Mouse (Mus musculus) layer of hippocampus, adult 2 months (tissue): ENCODE results near the gene Bbs12. TPM values are rescaled to one million over a fixed set of nuclear protein-coding genes. Genes with fewer than 3 reads are reported as not detected.

Source experiments
- DNase-seq, 2 experiments: peaks; one replicate each; pipeline ENCODE4 v3.0.0; 2022; ENCODE audit warnings: low spot score in 2 of 2
- H3K27ac ChIP-seq: fragments of 200-600 bp; 2 replicates; pipeline ENCODE4 v1.8.1; 2022
- H3K4me3 ChIP-seq: fragments of 200-600 bp; 2 replicates; pipeline ENCODE4 v1.8.1; 2022; ENCODE audit warnings: mild to moderate bottlenecking
- CTCF ChIP-seq: fragments of 200-600 bp; conservative IDR thresholded peaks from 2 replicates; pipeline ENCODE4 v1.8.1; 2022; ENCODE audit warnings: antibody characterized with exemption, mild to moderate bottlenecking, moderate library complexity
- total RNA-seq, 2 experiments: library from RNA; stranded (reverse); gene quantifications; 2 replicates each; pipeline ENCODE4 v1.2.3; 2021

The Bbs12 gene
- total RNA-seq, 2 experiments from 2014 or later = 6.6 to 6.8 TPM

- no peak overlapping the region for H3K4me3 ChIP-seq
- H3K27ac ChIP-seq = no peak overlapping the region
- no peak for DNase-seq
- TF ChIP-seq CTCF = no peak
Observed at GRCm38 (mm10) chr3:37334053-37334452, 21.7 kb downstream of the Bbs12 start.

GRCm38 (mm10) chr3:37341110-37341509, 28.8 kb downstream of the Bbs12 start:
- H3K4me3 ChIP-seq = no peak overlapping the region
- H3K27ac ChIP-seq = no peak overlapping the region
- TF ChIP-seq CTCF = peak; percentile 65
- DNase-seq = no peak

GRCm38 (mm10) chr3:37342811-37343210, 30.5 kb downstream of the Bbs12 start:
- TF ChIP-seq CTCF = no peak
- Histone ChIP-seq H3K27ac (no peak overlapping the region), H3K4me3 (no peak overlapping the region)
- DNase-seq = no peak

GRCm38 (mm10) chr3:37347671-37348070, 35.3 kb downstream of the Bbs12 start:
- DNase-seq = no peak
- TF ChIP-seq CTCF = no peak
- H3K4me3 ChIP-seq = peak overlapping the region; percentile 61
- no peak overlapping the region for H3K27ac ChIP-seq

- TF ChIP-seq CTCF = no peak
- Histone ChIP-seq H3K4me3 (peak within 1 kb of the TSS; percentile 61), H3K27ac (peak within 1 kb of the TSS; percentile 5; the same call in 1 of the 2 replicates)
- DNase-seq = no peak
Observed at GRCm38 (mm10) chr3:37348221-37349165, 36.1 kb downstream of the Bbs12 start, which contains the start of gene Fgf2. TSS of gene Fgf2 (plus strand) at chr3:37348346.

- TF ChIP-seq CTCF = no peak
- Histone ChIP-seq H3K27ac (no peak overlapping the region; the same call in 1 of the 2 replicates), H3K4me3 (peak overlapping the region; percentile 61)
- DNase-seq = no peak
Observed at GRCm38 (mm10) chr3:37349166-37349548, 36.8 kb downstream of the Bbs12 start.

- no peak for DNase-seq
- H3K27ac ChIP-seq = no peak overlapping the region
- no peak for TF ChIP-seq CTCF
- H3K4me3 ChIP-seq = no peak overlapping the region
Observed at GRCm38 (mm10) chr3:37350386-37350785, 38.0 kb downstream of the Bbs12 start.

- Histone ChIP-seq H3K27ac (no peak overlapping the region), H3K4me3 (no peak overlapping the region)
- no peak for DNase-seq
- no peak for TF ChIP-seq CTCF
Observed at GRCm38 (mm10) chr3:37353951-37354481, 41.7 kb downstream of the Bbs12 start.

GRCm38 (mm10) chr3:37354737-37355136, 42.4 kb downstream of the Bbs12 start:
- no peak for DNase-seq
- Histone ChIP-seq H3K4me3 (no peak overlapping the region), H3K27ac (no peak overlapping the region)
- no peak for TF ChIP-seq CTCF

GRCm38 (mm10) chr3:37360729-37361128, 48.4 kb downstream of the Bbs12 start:
- no peak for TF ChIP-seq CTCF
- DNase-seq = no peak
- H3K27ac ChIP-seq = no peak overlapping the region
- no peak overlapping the region for H3K4me3 ChIP-seq

GRCm38 (mm10) chr3:37365144-37365543, 52.8 kb downstream of the Bbs12 start:
- no peak for TF ChIP-seq CTCF
- H3K27ac ChIP-seq = no peak overlapping the region

GRCm38 (mm10) chr3:37365976-37366375, 53.6 kb downstream of the Bbs12 start:
- no peak for DNase-seq
- Histone ChIP-seq H3K27ac (no peak overlapping the region), H3K4me3 (no peak overlapping the region)
- no peak for TF ChIP-seq CTCF

More at GRCm38 (mm10) chr3:37365144-37365543, 52.8 kb downstream of the Bbs12 start:
- no peak overlapping the region for H3K4me3 ChIP-seq
- no peak for DNase-seq

GRCm38 (mm10) chr3:37366381-37367053, 54.2 kb downstream of the Bbs12 start:
- TF ChIP-seq CTCF = no peak
- no peak for DNase-seq
- no peak overlapping the region for H3K27ac ChIP-seq
- H3K4me3 ChIP-seq = no peak overlapping the region

GRCm38 (mm10) chr3:37370407-37370806, 58.1 kb downstream of the Bbs12 start:
- TF ChIP-seq CTCF = no peak
- no peak for DNase-seq
- no peak overlapping the region for H3K27ac ChIP-seq
- no peak overlapping the region for H3K4me3 ChIP-seq

Other genes with a start within 250 kb of the Bbs12 start
- not detected for gene Adad1, start 249.0 kb upstream of the Bbs12 start, total RNA-seq
- not detected for gene Il2, start 186.6 kb upstream of the Bbs12 start, total RNA-seq
- gene Il21, start 79.9 kb upstream of the Bbs12 start, total RNA-seq = under 1 TPM in 1 of 2 experiments, not detected in 1; 0.26 TPM
- 10 to 100 TPM; 10.9 to 11.1 TPM for gene Cetn4, start 154 bp downstream of the Bbs12 start, total RNA-seq
- gene Fgf2, start 35.8 kb downstream of the Bbs12 start, total RNA-seq = 10 to 100 TPM in 1 of 2 experiments, 1 to 10 TPM in 1; 7.7 to 10.0 TPM
- 10 to 100 TPM; 25.3 to 30.5 TPM for gene Spata5, start 107.3 kb downstream of the Bbs12 start, total RNA-seq
- gene Nudt6, start 107.7 kb downstream of the Bbs12 start, total RNA-seq = 1 to 10 TPM; 5.3 to 5.4 TPM